Mouse (Mus musculus) myocyte (in vitro differentiated cells): ENCODE results near the gene Ablim2. TPM values are rescaled to one million over a fixed set of nuclear protein-coding genes. Genes with fewer than 3 reads are reported as not detected.

Source experiments
- H3K27me3 ChIP-seq: one replicate; pipeline ENCODE4 v1.6.1; 2011; ENCODE audit not compliant: control insufficient read depth, insufficient read depth, insufficient read length
- H3K36me3 ChIP-seq: one replicate; pipeline ENCODE4 v1.6.1; 2011; ENCODE audit not compliant: control insufficient read depth, insufficient read depth
- H3K4me2 ChIP-seq: one replicate; pipeline ENCODE4 v1.6.1; 2011; ENCODE audit warnings: low read depth, control low read depth
- H3K4me3 ChIP-seq: one replicate; pipeline ENCODE4 v1.5.1; 2011; ENCODE audit warnings: mild to moderate bottlenecking, control low read depth, moderate library complexity
- H3K79me2 ChIP-seq: one replicate; pipeline ENCODE4 v1.6.1; 2011; ENCODE audit not compliant: control insufficient read depth, insufficient read depth
- H3ac ChIP-seq: one replicate; pipeline ENCODE4 v1.6.1; 2011; ENCODE audit not compliant: control insufficient read depth, insufficient read length
- CEBPB ChIP-seq: IDR thresholded peaks from 2 replicates; pipeline ENCODE4 v1.6.1; 2011; ENCODE audit warnings: mild to moderate bottlenecking, moderate library complexity; ENCODE audit not compliant: poor library complexity, insufficient read depth, severe bottlenecking
- E2F4 ChIP-seq: IDR thresholded peaks from one replicate; pipeline ENCODE4 v1.6.1; 2011; ENCODE audit warnings: mild to moderate bottlenecking, control low read depth, moderate library complexity; ENCODE audit not compliant: insufficient read depth
- MAX ChIP-seq: IDR thresholded peaks from one replicate; pipeline ENCODE4 v1.6.1; 2011; ENCODE audit warnings: low read depth, mild to moderate bottlenecking, control low read depth
- MYOD1 ChIP-seq, 3 experiments: IDR thresholded peaks; one replicate each; pipeline ENCODE4 v1.6.1; 2011; ENCODE audit warnings: control low read depth in 2 of 3, low read depth in 2 of 3, mild to moderate bottlenecking in 2 of 3, moderate library complexity in 1 of 3; ENCODE audit not compliant: insufficient read length in 2 of 3, control insufficient read depth in 1 of 3
- MYOG ChIP-seq, 3 experiments: IDR thresholded peaks; one replicate each; pipeline ENCODE4 v1.6.1; 2011; ENCODE audit warnings: control low read depth in 2 of 3, low read depth in 2 of 3, mild to moderate bottlenecking in 2 of 3; ENCODE audit not compliant: insufficient read length in 2 of 3, control insufficient read depth in 1 of 3, insufficient read depth in 1 of 3
- POLR2A ChIP-seq: IDR thresholded peaks from one replicate; pipeline ENCODE4 v1.6.1; 2011; ENCODE audit warnings: low read depth, mild to moderate bottlenecking, control low read depth, moderate library complexity; ENCODE audit not compliant: insufficient read length
- POLR2AphosphoS2 ChIP-seq: IDR thresholded peaks from one replicate; pipeline ENCODE4 v1.6.1; 2011; ENCODE audit warnings: low read depth, control low read depth; ENCODE audit not compliant: insufficient read length
- REST ChIP-seq: IDR thresholded peaks from one replicate; pipeline ENCODE4 v1.6.1; 2011; ENCODE audit warnings: mild to moderate bottlenecking, control low read depth, moderate library complexity; ENCODE audit not compliant: insufficient read depth, insufficient read length
- SRF ChIP-seq: IDR thresholded peaks from one replicate; pipeline ENCODE4 v1.6.1; 2011; ENCODE audit warnings: low read depth; ENCODE audit not compliant: control insufficient read depth, insufficient read length
- TCF12 ChIP-seq: IDR thresholded peaks from one replicate; pipeline ENCODE4 v1.6.1; 2011; ENCODE audit warnings: mild to moderate bottlenecking, control low read depth; ENCODE audit not compliant: poor library complexity, insufficient read depth, severe bottlenecking
- TCF3 ChIP-seq: IDR thresholded peaks from one replicate; pipeline ENCODE4 v1.6.1; 2011; ENCODE audit warnings: low read depth, control low read depth; ENCODE audit not compliant: insufficient read length
- USF1 ChIP-seq: IDR thresholded peaks from one replicate; pipeline ENCODE4 v1.6.1; 2011; ENCODE audit warnings: low read depth, mild to moderate bottlenecking, control low read depth, moderate library complexity
- polyA plus RNA-seq: library from polyadenylated mRNA; unstranded; fragments of >200 nt; fragmentation: generic; extraction: Trizol; gene quantifications from one replicate; pipeline ENCODE4 v1.2.1, GENCODE M21; 2012; ENCODE audit warnings: missing spikeins

Ablim2 gene
- polyA plus RNA-seq, 1 experiment, result 11.9 TPM

GRCm38 (mm10) chr5:35811639-35812295 lies 54.1 kb downstream of the Ablim2 start:
- TF ChIP-seq USF1 (no peak), TCF3 (no peak), MAX (no peak), E2F4 (no peak), MYOD1 (IDR thresholded peaks at IDR 0.05; ENCODE audit: control insufficient read depth in 1 of 3, insufficient read length in 2 of 3, low read depth in 2 of 3) (no peak), TCF12 (no peak), POLR2A (no peak), REST (no peak), MYOG (IDR thresholded peaks at IDR 0.05; ENCODE audit: control insufficient read depth in 1 of 3, insufficient read depth in 1 of 3, insufficient read length in 2 of 3, low read depth in 2 of 3) (no peak), SRF (no peak), POLR2AphosphoS2 (no peak), CEBPB (no peak)
- Histone ChIP-seq H3K36me3 (no peaks in the 10 kb centered on the region), H3K27me3 (peaks cover 80% of the 10 kb centered on the region), H3K4me2 (no peak overlapping the region), H3K79me2 (no peaks in the 10 kb centered on the region), H3K4me3 (no peak overlapping the region), H3ac (no peak overlapping the region)

- H3K4me3 ChIP-seq, result no peak overlapping the region
- H3ac ChIP-seq, result no peak overlapping the region
- no peak overlapping the region for H3K4me2 ChIP-seq
- no peak for TF ChIP-seq MYOD1 (IDR thresholded peaks at IDR 0.05; ENCODE audit: control insufficient read depth in 1 of 3, insufficient read length in 2 of 3, low read depth in 2 of 3)
- no peak for TF ChIP-seq SRF
- TF ChIP-seq POLR2A, result no peak
- no peak for TF ChIP-seq USF1
- TF ChIP-seq TCF12, result no peak
- TF ChIP-seq REST, result no peak
- TF ChIP-seq CEBPB, result no peak
- TF ChIP-seq E2F4, result no peak
- TF ChIP-seq MYOG (IDR thresholded peaks at IDR 0.05; ENCODE audit: control insufficient read depth in 1 of 3, insufficient read depth in 1 of 3, insufficient read length in 2 of 3, low read depth in 2 of 3), result no peak
- TF ChIP-seq MAX, result no peak
- no peak for TF ChIP-seq POLR2AphosphoS2
- no peak for TF ChIP-seq TCF3
- H3K36me3 ChIP-seq, result no peaks in the 10 kb centered on the region
- H3K27me3 ChIP-seq, result peaks cover 92% of the 10 kb centered on the region
- no peaks in the 10 kb centered on the region for H3K79me2 ChIP-seq
These were observed 56.8 kb downstream of the Ablim2 start for GRCm38 (mm10) chr5:35814334-35814941.

GRCm38 (mm10) chr5:35815051-35815450 lies 57.4 kb downstream of the Ablim2 start:
- Histone ChIP-seq H3K79me2 (no peaks in the 10 kb centered on the region), H3K36me3 (no peaks in the 10 kb centered on the region), H3ac (no peak overlapping the region), H3K4me3 (no peak overlapping the region), H3K27me3 (peaks cover 95% of the 10 kb centered on the region), H3K4me2 (no peak overlapping the region)
- no peak for TF ChIP-seq E2F4
- no peak for TF ChIP-seq MYOG (IDR thresholded peaks at IDR 0.05; ENCODE audit: control insufficient read depth in 1 of 3, insufficient read depth in 1 of 3, insufficient read length in 2 of 3, low read depth in 2 of 3)

GRCm38 (mm10) chr5:35817266-35817665 lies 59.6 kb downstream of the Ablim2 start:
- Histone ChIP-seq H3K4me2 (no peak overlapping the region), H3K4me3 (no peak overlapping the region), H3ac (no peak overlapping the region), H3K79me2 (no peaks in the 10 kb centered on the region), H3K27me3 (peaks cover 79% of the 10 kb centered on the region), H3K36me3 (no peaks in the 10 kb centered on the region)
- no peak for TF ChIP-seq SRF
- TF ChIP-seq MAX, result no peak
- no peak for TF ChIP-seq POLR2A
- no peak for TF ChIP-seq TCF12
- TF ChIP-seq USF1, result no peak
- TF ChIP-seq E2F4, result no peak
- no peak for TF ChIP-seq MYOG (IDR thresholded peaks at IDR 0.05; ENCODE audit: control insufficient read depth in 1 of 3, insufficient read depth in 1 of 3, insufficient read length in 2 of 3, low read depth in 2 of 3)
- TF ChIP-seq CEBPB, result no peak
- no peak for TF ChIP-seq MYOD1 (IDR thresholded peaks at IDR 0.05; ENCODE audit: control insufficient read depth in 1 of 3, insufficient read length in 2 of 3, low read depth in 2 of 3)
- no peak for TF ChIP-seq TCF3

GRCm38 (mm10) chr5:35817882-35818281 lies 60.2 kb downstream of the Ablim2 start:
- no peak overlapping the region for H3K4me3 ChIP-seq
- no peaks in the 10 kb centered on the region for H3K36me3 ChIP-seq
- peaks cover 79% of the 10 kb centered on the region for H3K27me3 ChIP-seq
- H3K79me2 ChIP-seq, result no peaks in the 10 kb centered on the region
- H3ac ChIP-seq, result no peak overlapping the region
- TF ChIP-seq SRF (no peak), MYOG (IDR thresholded peaks at IDR 0.05; ENCODE audit: control insufficient read depth in 1 of 3, insufficient read depth in 1 of 3, insufficient read length in 2 of 3, low read depth in 2 of 3) (no peak), POLR2AphosphoS2 (no peak), POLR2A (no peak), TCF12 (no peak)
- no peak overlapping the region for H3K4me2 ChIP-seq
